Mouse (Mus musculus) retina, adult 2 months (tissue): ENCODE measurements at regions not wholly inside any gene's neighbourhood (a gene's known extent, or its start where the extent isn't known, plus 50 kb on each side); places are given as distances from the start of the nearest gene placed in this dataset.

ENCODE experiments used
- DNase-seq: peaks from one replicate; pipeline ENCODE4 v3.0.0-alpha.2; 2012; ENCODE audit warnings: low read depth, low spot score

- no peak for DNase-seq
Observed at GRCm38 (mm10) chr13:84399345-84400170, 177.5 kb downstream of the Tmem161b start.

- no peak for DNase-seq
Observed at GRCm38 (mm10) chr13:84401006-84401405, 178.9 kb downstream of the Tmem161b start.

- no peak for DNase-seq
Observed at GRCm38 (mm10) chr13:84404566-84405194, 182.6 kb downstream of the Tmem161b start.

GRCm38 (mm10) chr13:84434444-84434843 lies 212.3 kb downstream of the Tmem161b start:
- DNase-seq = no peak

GRCm38 (mm10) chr13:84437586-84438443 lies 215.7 kb downstream of the Tmem161b start:
- DNase-seq = no peak

GRCm38 (mm10) chr13:84438444-84438766 lies 216.3 kb downstream of the Tmem161b start:
- DNase-seq = no peak

GRCm38 (mm10) chr13:84448514-84448913 lies 226.4 kb downstream of the Tmem161b start:
- no peak for DNase-seq

GRCm38 (mm10) chr13:84449001-84449551 lies 227.0 kb downstream of the Tmem161b start:
- no peak for DNase-seq
